Mouse (Mus musculus) limb, embryonic 13.5 days (tissue): ENCODE data around the gene Ssc5d. TPM values are rescaled to one million over a fixed set of nuclear protein-coding genes. Genes with fewer than 3 reads are reported as not detected.

Experiments
- polyA plus RNA-seq: library from polyadenylated mRNA; unstranded; fragments of >200 nt; fragmentation: Nextera tagmentation; extraction: Ambion mirVana; gene quantifications from 2 replicates; pipeline ENCODE4 v1.2.1, GENCODE M21; 2015

Gene Ssc5d
- polyA plus RNA-seq, 1 experiment from 2014 or later: 8.1 TPM

Other genes with a start within 250 kb of the Ssc5d start
- gene Hspbp1, start 240.7 kb upstream of the Ssc5d start, polyA plus RNA-seq: 93.6 and 95.4 TPM in 2 replicates
- gene Brsk1, start 235.2 kb upstream of the Ssc5d start, polyA plus RNA-seq: 2.2 and 2.3 TPM in 2 replicates
- gene Tmem150b, start 200.5 kb upstream of the Ssc5d start, polyA plus RNA-seq: 0.13 TPM in 2 replicates
- 61.6 and 65.3 TPM in 2 replicates for gene Kmt5c, start 185.7 kb upstream of the Ssc5d start, polyA plus RNA-seq
- 67.5 and 68.6 TPM in 2 replicates for gene Cox6b2, start 172.7 kb upstream of the Ssc5d start, polyA plus RNA-seq
- gene Fam71e2, start 154.5 kb upstream of the Ssc5d start, polyA plus RNA-seq: not detected in 2 replicates
- gene Il11, start 142.9 kb upstream of the Ssc5d start, polyA plus RNA-seq: 0.26 and 0.39 TPM in 2 replicates
- not detected in 2 replicates for gene Tmem190, start 142.8 kb upstream of the Ssc5d start, polyA plus RNA-seq
- 7.3 and 7.9 TPM in 2 replicates for gene Tmem238, start 136.1 kb upstream of the Ssc5d start, polyA plus RNA-seq
- gene Rpl28, start 132.9 kb upstream of the Ssc5d start, polyA plus RNA-seq: 290 and 292 TPM in 2 replicates
- gene Ube2s, start 113.2 kb upstream of the Ssc5d start, polyA plus RNA-seq: 328 and 349 TPM in 2 replicates
- gene Shisa7, start 81.1 kb upstream of the Ssc5d start, polyA plus RNA-seq: 0.17 and 0.33 TPM in 2 replicates
- gene Isoc2b, start 55.5 kb upstream of the Ssc5d start, polyA plus RNA-seq: 5.6 and 6.4 TPM in 2 replicates
- gene Isoc2a, start 48.6 kb upstream of the Ssc5d start, polyA plus RNA-seq: 1.2 and 1.3 TPM in 2 replicates
- not detected in 2 replicates for gene Gm36210, start 19.3 kb upstream of the Ssc5d start, polyA plus RNA-seq
- 4.2 and 4.3 TPM in 2 replicates for gene Zfp628, start 10.6 kb upstream of the Ssc5d start, polyA plus RNA-seq
- 3.1 and 3.3 TPM in 2 replicates for gene Nat14, start 3.8 kb upstream of the Ssc5d start, polyA plus RNA-seq
- gene Sbk2, start 38.6 kb downstream of the Ssc5d start, polyA plus RNA-seq: 0.38 and 0.92 TPM in 2 replicates
- not detected in 2 replicates for gene Sbk3, start 45.4 kb downstream of the Ssc5d start, polyA plus RNA-seq
- gene Zfp579, start 70.4 kb downstream of the Ssc5d start, polyA plus RNA-seq: 35.3 and 38.5 TPM in 2 replicates
- 9.1 and 10.7 TPM in 2 replicates for gene Zfp524, start 88.6 kb downstream of the Ssc5d start, polyA plus RNA-seq
- 44.7 and 48.6 TPM in 2 replicates for gene Fiz1, start 88.9 kb downstream of the Ssc5d start, polyA plus RNA-seq
- gene Gm44973, start 89.7 kb downstream of the Ssc5d start, polyA plus RNA-seq: 0.42 and 2.1 TPM in 2 replicates
- 6.0 and 8.1 TPM in 2 replicates for gene Zfp865, start 94.6 kb downstream of the Ssc5d start, polyA plus RNA-seq
- gene Ccdc106, start 94.8 kb downstream of the Ssc5d start, polyA plus RNA-seq: 44.9 and 47.8 TPM in 2 replicates
- 0.13 TPM in 1 of 2 replicates, not detected in the other for gene 4632433K11Rik, start 108.3 kb downstream of the Ssc5d start, polyA plus RNA-seq
- gene Zfp784, start 112.7 kb downstream of the Ssc5d start, polyA plus RNA-seq: 7.0 and 7.8 TPM in 2 replicates
- 42.1 and 42.8 TPM in 2 replicates for gene Zfp580, start 125.8 kb downstream of the Ssc5d start, polyA plus RNA-seq
- 152 and 153 TPM in 2 replicates for gene U2af2, start 136.4 kb downstream of the Ssc5d start, polyA plus RNA-seq
- gene Epn1, start 154.4 kb downstream of the Ssc5d start, polyA plus RNA-seq: 62.2 and 64.6 TPM in 2 replicates
- gene Rfpl4, start 191.2 kb downstream of the Ssc5d start, polyA plus RNA-seq: not detected in 2 replicates
- 0.26 and 0.31 TPM in 2 replicates for gene Rasl2-9, start 200.2 kb downstream of the Ssc5d start, polyA plus RNA-seq
- not detected in 2 replicates for gene Vmn1r55, start 223.9 kb downstream of the Ssc5d start, polyA plus RNA-seq